Mouse (Mus musculus) adrenal gland, adult 8-10 months (tissue): ENCODE results near the gene Elk4. TPM values are rescaled to one million over a fixed set of nuclear protein-coding genes. Genes with fewer than 3 reads are reported as not detected.

Source experiments
- DNase-seq: peaks from one replicate; pipeline ENCODE4 v3.0.0; 2022
- total RNA-seq, 4 experiments: library from RNA; stranded (reverse); gene quantifications; 2 replicates each; pipeline ENCODE4 v1.2.4; 2022

The Elk4 gene
- total RNA-seq, 4 experiments from 2014 or later: 91.7 to 118 (median 106) TPM

DNA sequence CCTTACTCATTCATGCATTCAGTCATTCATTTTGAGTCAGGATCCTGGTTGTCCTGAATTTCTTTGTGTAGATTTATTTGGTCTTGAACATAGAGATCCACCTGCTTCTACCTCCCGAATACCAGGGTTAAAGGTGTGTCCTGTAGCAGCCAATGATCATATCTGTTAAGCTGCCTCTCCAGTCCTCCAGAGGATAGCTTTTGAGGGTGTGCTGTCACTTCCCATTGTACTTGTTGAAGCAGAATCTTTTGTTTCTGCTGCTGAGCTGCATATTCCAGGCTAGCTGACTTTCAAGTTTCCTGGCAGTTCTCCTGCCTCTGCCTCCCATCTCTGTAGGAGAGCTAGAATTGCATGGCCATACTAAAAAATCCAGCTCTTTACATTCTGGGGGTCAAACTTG lies 9.3 kb downstream of the Elk4 start:
- DNase-seq: no peak

DNA sequence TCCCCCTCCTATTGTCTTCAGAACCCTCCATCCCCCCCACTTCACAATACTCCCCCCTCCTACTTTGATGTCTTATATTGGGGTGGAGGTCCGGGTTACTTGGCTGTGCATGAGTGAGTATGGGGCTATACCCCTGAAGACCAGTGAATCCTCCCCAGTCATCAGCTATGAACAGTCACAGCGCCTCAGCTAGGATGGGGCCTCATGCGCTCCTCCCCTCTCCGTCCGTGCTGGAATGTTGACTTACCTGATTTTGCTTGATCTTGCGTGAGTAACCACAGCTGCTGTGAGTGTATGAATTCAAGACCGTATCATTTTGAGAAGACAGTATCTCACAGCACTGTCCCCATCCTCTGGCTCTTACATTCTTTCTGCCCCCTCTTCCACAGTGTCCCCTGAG lies 12.5 kb downstream of the Elk4 start:
- DNase-seq: no peak

DNA sequence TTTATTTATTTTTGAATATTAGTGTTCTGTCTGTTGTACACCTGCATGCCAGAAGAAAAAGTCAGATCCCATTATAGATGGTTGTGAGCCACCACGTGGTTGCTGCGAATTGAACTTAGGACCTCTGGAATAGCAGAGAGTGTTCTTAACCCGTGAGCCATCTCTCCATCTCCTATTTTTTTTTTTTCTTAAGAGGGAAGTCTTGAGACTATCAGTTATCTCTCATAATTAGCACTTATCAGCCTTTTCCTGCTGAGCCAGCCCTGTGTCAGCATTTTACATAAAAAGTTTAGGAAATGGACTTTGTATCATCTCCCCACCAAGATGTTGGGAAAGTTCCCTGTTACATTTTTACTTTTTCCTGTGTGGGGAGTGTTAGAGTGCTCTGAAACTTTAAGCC lies 14.7 kb downstream of the Elk4 start:
- DNase-seq: no peak

DNA sequence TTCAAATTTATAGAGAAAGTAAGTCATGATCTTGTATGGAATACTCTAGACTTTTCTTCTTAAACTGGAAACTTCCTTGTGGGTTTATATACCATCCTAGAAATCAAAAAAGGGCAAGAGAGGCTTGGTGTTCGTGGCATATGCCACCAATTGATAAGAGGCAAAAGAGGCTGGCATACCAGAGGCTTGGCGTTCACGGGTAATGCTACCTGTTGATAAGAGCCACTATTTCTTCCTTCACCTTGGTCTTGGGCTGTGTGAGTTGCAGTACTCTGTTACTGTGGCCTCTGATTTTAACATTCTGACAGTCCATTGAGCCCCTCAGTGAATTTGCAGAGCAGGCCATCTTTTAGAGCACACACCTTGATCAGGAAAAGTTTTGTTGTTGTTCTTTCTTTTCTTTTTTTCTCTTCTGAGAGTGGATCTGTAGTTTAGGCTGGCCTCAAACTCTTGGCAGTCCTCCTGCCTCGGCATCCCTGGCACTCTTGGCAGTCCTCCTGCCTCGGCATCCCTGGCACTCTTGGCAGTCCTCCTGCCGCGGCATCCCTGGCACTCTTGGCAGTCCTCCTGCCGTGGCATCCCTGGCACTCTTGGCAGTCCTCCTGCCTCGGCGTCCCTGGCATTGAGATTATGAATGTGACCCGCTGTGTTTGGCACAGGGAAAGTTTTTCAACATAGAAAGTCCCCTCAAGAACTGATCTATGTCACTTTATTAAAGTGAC lies 19.7 kb downstream of the Elk4 start:
- no peak for DNase-seq

DNA sequence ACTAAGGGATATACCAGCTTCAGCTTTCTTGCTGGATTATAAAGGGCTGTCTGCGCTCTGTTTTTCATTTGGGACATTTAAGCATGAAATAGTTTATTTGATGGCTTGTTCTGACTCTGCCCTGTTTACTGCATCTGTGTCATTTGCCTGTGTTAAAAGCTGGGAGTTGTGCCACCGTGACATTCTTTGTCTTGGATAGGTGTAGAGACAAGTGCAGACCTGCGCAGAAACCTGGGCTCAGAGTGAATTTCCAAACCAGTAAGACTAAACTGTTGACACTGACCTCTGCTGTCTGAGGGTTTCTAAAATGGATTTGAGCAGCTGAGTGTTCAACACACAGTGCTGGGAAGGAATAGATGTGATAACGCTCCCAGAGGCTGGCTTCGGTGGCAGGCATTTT lies 20.6 kb downstream of the Elk4 start:
- DNase-seq: no peak

DNA sequence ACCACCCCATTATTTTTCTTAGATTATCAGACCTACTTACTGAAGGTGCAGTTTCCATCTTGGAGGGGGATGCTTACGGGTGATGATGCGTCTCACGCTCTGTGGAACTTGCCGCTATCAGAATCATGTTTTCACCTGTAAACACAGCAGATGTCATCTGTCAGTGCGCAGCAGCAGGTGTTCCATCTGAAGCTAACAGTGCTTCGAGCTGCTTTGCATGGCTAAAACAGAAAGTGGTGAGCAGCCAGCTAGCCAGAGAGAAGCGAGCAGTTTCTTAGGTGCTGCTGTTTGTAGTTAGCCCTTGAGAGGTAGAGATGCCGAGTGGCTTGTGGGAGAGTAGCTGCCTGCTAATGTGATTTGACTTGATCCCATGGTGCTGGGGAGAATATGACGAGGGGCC lies 21.0 kb downstream of the Elk4 start:
- no peak for DNase-seq

DNA sequence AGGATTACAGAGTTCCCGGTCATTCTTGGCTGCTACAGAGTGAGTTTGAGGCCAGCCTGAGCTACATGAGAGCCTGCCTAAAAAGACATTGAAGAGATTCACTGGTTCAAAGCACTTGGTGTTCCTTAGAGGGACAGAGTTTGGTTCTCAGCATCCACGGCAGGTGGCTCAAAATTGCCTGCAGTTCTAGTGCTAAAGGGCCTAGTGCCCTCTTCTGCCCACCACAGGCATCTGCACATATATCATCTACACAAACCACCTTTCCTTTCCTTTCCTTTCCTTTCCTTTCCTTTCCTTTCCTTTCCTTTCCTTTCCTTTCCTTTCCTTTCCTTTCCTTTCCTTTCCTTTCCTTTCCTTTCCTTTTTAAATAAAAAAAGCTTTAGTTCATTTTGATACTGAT lies 23.2 kb downstream of the Elk4 start:
- no peak for DNase-seq

DNA sequence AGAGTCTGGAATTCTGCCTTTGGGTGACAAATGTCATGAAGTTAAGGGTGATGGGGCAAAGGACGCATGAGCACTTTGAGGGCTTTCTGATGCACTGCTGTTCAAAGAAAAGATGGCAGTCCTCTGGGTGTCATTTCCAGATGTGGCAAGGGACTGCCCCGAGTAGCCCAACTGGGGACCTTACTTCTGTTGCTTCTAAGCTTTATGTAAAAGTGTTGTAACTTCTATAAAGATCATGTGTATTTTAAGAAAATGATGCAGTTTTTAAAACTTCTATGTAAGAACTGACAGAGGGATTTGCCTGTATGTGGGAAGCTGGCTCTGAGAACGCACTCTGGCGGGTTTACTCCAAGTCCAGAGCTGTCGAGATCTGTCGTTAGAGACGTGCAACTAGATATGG lies 24.8 kb downstream of the Elk4 start:
- DNase-seq: no peak

DNA sequence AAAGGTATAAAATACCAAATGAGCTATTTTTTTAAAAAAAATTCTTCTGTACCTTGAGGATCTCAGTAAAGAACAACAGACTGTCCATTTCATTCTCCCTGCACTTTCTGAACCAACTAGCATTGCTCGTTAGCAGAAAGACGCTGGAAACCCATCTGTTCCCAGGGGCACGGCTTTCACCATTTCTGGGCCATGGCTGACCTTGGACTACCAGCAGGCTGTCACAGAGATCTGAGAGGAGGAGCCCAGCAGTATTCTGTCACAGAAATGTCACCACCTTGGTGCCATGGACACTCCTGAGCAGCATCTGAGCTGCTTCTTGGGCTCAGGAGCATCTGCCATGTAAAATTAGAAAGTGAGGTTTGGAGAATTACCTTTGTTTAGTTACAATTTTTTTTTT lies 30.3 kb downstream of the Elk4 start:
- peak; percentile 24 for DNase-seq

DNA sequence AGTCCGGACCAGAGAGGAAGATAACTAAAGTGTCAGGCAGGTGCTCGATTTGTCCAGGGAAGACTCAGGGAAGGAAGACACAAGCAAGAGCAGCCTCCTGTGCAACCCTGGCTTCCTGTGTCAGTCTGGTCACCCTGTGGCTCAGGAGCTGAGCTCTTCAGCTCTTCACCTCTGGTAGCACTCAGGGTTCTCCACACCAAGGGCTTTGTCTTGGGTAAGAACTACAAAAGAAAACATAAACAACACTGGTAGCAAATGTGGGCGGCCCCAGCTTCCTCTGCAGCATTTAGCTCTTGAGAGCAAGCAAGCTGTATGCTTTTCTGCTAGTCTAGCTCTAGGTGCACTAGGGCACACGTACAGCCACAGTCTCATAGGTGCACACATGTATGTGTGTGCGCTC lies 31.3 kb downstream of the Elk4 start:
- no peak for DNase-seq

DNA sequence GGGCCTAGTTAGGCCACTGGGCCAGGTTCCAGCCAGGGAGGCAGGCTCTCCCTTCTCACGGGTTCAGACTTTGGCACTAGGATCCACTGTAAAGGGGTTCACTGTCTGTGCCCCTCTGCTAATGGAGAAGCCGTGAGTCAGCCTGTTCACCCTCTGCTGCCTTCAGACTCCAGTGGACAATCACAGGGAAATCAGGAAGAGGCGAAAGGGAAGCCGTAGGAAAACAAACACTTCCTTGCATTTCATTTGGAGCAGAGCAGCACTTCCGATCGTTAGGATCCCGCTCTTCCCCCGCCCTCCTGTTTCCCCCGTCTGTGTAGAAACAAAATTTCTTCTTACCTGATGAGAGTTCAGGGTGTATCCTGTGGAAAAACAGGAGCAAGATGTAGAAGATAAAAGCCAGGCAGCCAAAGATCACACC lies 32.8 kb downstream of the Elk4 start:
- no peak for DNase-seq

DNA sequence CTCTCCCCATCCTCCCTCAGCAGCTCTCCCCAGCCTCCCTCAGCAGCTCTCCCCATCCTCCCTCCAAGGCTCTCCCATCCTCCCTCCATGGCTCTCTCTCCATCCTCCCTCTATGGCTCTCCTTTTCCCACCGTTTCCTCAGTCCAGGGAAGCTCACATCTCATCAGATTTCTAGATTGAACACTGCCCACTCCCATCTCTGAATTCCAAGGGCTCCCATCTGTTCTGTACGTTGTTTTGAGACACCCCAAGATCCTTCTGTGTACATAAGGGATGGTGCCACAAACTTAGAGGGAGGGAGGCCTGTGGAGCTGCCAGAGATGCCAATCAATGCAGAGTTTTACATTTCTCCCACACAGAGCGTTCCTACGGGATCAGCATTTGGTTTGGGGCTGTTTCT lies 36.4 kb downstream of the Elk4 start:
- DNase-seq: no peak

DNA sequence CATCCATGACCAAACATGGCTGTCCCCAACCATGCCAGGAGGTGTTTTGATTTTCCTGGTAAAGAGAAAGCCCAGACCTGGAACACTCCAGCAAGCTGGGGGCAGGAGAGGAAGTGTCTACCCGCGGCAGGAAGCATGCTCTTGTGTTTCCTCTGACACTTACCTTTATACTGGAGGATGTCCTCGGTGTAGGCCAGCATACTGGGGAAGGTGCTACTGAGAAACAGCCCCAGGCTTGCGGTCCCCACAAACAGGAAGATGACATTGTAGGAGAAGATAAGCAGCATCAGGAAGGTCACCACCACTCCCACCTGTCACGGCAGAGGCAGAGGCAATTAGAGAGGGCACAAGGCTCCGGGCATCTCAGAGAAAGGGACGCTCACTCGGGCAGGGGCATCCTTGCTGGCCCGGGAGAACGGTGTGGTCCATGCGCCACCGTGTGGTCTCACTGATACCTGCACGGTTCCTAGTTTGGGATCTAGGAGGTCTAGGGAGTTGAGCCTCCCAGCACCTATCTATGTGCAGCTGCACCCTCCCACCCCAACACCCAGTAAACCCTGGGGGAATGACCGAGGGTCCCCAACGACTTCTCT lies 38.8 kb downstream of the Elk4 start:
- peak; percentile 34 for DNase-seq

DNA sequence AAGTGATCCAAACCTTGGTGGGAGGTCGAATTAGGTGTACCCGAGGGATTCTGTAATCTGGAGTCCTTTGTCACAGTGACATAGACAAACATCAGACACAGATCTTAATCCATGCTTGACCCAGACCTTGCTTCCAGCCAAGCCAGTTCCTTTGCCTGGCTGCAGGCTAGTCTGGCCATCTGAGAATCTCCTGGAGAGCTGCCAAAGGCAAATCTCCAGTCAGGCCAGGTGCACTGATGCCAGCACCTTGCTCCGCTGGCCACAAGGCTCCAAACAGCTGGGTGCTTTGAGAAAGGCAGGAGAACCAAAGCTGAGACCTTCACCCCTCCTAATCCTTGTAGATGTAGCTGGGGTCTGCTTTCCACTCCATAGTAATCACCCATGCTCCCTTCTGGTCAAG lies 44.3 kb downstream of the Elk4 start:
- DNase-seq: no peak

DNA sequence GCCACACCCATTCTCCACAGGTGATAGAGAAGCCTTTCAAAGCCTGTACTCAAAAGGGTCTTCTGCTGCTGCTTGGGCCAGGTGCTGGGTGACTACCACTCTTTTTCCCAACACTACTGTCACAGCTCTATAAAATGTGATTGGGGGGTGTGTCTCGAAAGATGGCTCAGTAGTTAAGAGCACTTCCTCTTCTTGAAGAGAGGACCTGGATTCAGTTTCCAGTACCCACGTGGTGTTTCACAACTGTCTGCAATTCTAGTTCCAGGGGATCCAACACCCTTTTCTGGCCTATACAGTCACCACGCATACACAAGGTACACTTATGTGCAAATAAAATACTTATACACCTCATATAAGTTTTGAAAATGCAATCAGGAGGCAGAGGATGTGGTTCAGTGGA lies 47.0 kb downstream of the Elk4 start:
- DNase-seq: no peak

DNA sequence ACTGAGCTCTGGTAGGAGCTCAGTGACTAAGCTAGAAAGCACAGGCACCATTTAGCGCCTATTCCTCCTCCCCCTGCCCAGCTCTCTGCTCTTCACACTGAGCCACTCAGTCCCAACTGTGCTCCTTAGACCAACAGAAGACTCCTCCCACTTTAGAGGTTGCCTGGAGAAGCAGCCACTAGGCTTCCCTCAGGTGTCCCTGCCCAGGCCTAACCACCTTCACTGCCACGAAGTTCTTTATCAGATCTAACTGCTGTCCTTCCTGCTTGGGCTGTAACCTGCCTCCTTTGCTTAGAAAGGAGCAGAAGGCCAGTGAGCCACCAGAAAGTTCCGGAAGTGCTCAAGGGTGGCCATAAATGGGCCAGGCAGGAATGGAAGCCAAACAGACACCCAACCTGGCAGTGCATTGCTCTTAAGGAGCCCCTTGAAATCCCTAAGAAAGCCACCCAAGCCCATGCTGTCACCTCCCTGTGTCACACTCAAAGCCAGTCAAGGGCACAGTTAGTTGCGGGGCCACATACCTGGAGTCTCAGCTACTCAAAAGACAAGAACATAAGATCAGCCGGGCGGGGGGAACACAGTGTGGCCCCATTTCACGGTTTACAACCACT lies 47.8 kb downstream of the Elk4 start:
- no peak for DNase-seq

DNA sequence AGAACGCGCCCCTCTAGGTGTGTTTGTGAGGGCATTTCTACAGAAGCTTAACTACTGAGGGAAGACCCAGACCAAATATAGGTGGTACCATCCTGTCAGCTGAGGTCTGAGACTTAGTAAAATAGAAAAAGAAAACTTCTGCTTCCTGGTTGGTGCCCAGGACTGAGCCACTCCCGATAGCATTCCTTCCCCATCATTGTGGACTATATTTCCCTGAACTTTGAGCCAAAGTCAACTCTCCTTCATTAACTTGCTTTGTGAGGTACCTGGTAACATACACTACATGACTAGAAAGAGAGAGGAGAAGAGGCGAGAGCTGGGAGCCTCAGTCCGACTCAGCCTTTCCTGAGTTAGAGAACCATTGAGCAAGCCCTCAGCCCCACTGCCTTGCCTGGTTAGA lies 51.2 kb downstream of the Elk4 start:
- no peak for DNase-seq

DNA sequence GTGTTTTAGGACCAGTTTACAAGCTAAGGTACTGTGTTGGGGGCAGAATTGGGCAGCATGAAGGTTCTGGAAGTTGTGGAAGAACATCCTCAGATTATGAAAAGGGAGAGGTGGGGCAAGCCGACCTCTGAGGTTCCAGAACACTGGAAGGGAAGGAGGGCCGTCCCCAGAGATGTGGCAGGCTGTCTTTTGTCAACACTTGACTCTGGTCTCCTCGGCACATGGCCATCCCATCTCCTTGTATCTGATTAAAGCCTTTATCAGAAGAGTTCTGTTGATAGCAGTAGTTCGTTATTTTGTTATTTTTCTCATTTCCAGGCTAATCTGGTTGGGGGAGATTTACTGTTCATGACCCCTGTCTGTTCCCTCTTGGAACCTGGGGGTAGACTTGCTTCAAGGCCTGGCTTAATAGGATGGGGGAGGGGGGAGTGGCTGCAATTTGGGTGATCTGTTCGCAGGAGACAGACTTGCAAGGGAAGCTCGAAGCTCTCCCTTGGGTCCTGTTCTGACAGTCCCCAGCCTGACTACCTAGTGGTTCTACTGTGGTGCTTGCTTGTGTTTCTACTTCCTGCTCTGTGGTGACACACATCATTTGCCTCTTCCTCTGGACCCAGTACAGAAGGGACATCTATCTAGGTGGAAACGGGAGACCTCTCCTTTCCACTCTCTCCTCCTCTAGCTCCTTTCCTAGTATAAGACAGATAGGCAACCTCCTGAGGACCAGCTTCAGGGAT lies 52.8 kb downstream of the Elk4 start:
- DNase-seq: no peak

DNA sequence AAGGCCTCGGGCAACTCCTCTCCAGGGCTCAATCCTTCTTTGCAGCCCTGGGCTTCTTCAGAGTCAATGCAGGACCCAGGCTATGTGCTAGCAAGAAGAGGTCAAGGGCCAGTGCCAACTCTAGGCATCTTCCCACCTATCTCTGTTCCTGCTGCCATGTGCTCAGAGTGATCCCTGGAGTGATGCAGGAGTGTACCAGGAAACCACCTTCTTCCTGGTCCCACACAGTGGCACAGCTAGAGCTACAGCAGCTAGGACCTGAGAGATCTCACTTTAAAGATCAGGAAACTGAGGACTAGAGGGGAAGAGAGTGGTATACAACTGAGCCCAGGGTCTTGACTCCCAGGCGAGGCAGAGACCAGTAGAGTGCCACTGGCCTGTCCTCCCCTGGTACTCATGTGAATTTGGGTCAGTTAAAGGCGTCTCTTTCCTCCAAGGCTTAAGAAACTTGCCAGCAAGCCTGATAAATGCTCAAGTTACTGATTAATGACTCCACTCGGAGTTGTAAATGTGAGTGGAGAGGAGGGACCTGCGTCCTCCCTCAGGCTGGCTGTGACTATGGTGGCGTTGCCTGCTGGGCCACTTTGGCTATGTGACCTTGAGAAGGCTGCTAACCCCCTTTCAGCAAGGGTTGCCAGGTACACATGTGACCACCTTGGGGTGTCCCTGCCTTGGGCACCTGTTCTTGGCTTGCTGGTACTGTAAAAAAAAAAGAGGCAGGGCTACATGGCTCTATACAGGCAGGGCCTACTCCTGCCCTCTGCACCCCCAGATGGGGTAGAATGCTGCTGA lies 54.5 kb downstream of the Elk4 start:
- DNase-seq: no peak

DNA sequence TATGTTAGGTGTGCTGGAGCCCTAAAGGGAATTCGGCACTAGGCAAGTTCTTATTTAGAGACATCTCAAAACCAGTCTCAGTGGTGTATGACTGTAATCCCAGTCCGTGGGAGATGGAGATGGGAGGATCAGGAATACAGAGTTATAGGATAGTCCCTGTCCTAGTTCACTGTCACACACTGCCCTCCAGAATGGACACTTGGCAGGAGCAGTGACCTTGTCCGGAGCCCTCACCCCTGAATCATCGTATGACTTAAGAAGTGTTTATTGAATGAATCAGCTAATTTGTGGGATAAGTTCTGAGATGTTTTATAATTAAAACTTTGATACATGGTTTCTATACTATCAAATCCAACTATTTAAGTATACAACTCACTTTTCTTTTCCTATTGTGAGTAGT lies 55.7 kb downstream of the Elk4 start:
- DNase-seq: peak; percentile 53

DNA sequence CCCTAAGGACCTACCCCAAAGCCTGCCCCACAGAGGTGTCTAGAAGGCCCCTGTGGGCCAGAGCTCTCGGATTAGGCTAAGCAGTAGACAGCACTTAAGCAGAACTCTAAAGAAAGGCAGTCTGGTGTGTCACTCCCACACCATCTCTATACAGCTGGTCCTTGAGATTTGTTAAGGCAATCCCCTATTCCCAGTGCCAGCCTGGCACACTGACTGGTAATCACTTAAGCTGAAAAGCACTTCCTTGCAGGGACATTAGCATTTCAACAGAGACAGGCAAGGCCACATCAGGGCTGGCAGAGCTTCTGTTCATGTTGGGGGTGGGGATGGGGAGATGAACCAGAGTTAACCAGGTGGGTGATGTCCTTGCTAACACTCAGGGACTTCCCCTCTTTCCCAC lies 57.6 kb downstream of the Elk4 start:
- DNase-seq: peak; percentile 21

DNA sequence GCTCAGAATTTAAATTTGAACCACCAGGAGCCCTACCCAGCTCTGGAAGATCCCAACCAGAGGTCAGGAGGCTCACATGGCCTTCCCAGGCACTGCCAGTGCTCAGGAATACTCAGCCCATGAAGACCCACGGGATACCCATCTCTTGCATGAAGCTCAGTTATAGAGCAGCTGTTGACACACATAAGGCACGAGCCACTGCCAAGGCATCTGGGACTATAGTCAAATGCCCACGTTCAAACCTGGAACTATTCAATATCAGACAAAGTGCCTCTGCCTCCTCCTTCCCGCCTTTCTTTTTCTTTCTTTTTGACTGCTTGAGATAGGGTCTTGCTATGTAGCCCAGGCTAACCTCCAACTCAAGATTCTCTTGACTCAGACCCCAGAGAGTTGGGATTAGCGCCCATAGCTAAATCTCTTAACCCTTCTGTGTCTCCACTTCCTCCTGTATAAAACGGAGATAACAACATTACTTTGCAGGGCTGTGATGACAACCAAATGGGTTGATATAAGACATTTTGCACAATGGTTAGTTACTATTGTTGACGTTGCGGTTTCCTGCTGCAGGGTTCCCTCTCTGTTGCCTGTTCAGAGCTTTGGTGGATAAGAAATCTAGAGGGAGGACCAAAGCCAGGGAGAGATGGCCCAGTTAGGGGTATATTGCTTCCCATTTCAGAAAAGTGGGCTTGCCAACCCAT lies 58.2 kb downstream of the Elk4 start:
- no peak for DNase-seq
